Mouse (Mus musculus) heart, adult 2 months (tissue): Measurements from ENCODE around the gene Pgc.

ENCODE experiments used
- CTCF ChIP-seq: fragments of 200-600 bp; IDR thresholded peaks from 2 replicates; pipeline ENCODE4 v1.8.1; 2022; ENCODE audit warnings: antibody characterized with exemption, mild to moderate bottlenecking, moderate library complexity
- EP300 ChIP-seq: fragments of 200-500 bp; IDR thresholded peaks from 2 replicates; pipeline ENCODE4 v1.6.1; 2011; ENCODE audit warnings: low read depth, low read length, control low read depth; ENCODE audit not compliant: insufficient read depth

DNA sequence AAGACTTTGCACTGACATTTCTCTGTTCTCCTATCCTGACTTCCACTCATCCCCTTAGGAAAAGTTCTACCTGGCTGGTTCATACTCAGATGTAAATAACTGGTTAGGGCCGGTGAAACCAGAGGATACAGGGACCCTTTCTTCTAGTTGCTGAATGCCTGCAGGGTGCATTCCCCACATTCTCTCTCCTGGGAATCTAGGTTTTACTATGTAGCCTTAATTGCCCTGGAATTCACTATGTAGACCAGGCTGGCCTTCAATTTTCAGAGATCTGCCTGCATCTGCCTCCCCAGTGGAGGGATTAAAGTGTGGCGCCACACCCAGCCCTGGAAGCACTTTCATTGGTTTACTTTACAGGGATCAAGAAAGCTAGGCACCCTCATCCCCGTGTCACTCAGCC, 55.8 kb downstream of the Pgc start:
- TF ChIP-seq CTCF = no peak
- TF ChIP-seq EP300 = no peak
